ENCODE assay signal across 26 mouse cellular contexts in the genomic region with DNA sequence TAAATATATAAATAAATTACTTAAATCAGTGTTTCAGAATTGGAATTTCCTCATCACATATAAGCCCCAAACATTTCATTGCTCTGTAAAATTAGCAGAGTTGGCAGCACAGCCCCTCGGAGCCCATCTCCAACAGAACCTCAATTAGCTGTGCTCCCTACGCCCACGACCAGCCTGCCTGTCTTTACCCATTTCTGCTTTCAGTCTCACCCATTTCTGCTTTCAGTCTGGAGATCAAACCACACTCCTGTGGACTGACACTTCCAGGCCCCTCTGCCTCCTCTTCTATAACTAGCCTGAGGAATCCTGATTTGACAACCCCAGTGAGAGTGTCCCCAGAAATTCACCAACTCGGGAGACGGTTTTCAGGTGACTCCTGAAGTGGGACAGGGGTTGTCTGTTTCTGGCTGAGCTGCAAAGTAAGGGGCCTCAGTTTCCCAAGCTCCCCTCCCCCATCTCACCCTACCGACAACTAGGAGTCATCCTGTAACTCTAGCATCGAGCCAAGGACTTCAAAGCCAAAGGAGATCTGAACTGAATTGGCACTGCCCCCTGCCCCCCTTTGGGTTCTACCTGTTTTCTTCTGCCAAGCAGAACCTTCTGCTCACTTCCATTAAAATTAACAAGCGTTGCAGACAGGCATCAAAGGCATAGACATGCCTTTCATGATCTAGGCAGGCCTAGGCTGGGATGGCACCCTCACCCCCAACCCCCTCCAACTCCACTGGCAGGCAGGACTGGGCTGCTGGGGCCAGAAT. TPM values are rescaled to one million over a fixed set of nuclear protein-coding genes. Genes with fewer than 3 reads are reported as not detected.
DNase-seq lines count a peak whose midpoint lies in the region; ATAC-seq and TF ChIP-seq lines count a peak whose summit lies in the region.
"Had no signal": no experiment of that assay in that cellular context is flagged by ENCODE, and none has a peak within 500 bp of the region (broad histone marks: within the 10 kb centered on the region; RNA-seq: fewer than 3 reads in every experiment).

No protein-coding gene starts in this region.

- DNase-seq in layer of hippocampus, adult 11-12 months (ENCODE audit: low spot score), result peak; percentile 65
- DNase-seq in layer of hippocampus, adult 9-10 months (ENCODE audit: low spot score), result no peak
- DNase-seq in forebrain, postnatal 0 days, result no peak
- DNase-seq in natural killer cell, adult 2 months (ENCODE audit: low spot score in 2 of 2), result no peak
- no peak for DNase-seq in embryo, embryonic 10.5 days (ENCODE audit: low spot score)
- DNase-seq: cerebellum, adult 9-11 months; gastrocnemius, adult 2 months; heart, adult 2 months; heart, postnatal 4 days; kidney, postnatal 25 days; liver, postnatal 0 days; lung, postnatal 10 days had no signal

- whole genome bisulfite sequencing in forebrain, postnatal 0 days, result 38% methylated on average over 8 of the region's 8 CpGs

- no peaks in the 10 kb centered on the region for H3K9me3 ChIP-seq in forebrain, postnatal 0 days (ENCODE audit: low read length)
- H3K9me3 ChIP-seq: heart, embryonic 15.5 days; hindbrain, embryonic 15.5 days; intestine, embryonic 15.5 days; limb, embryonic 10.5 days; megakaryocyte, embryonic 14.5 days; midbrain, embryonic 15.5 days had no signal

- no peak overlapping the region for H3K9ac ChIP-seq in forebrain, postnatal 0 days
- H3K9ac ChIP-seq: heart, embryonic 15.5 days; hindbrain, embryonic 15.5 days; intestine, embryonic 15.5 days; liver, postnatal 0 days; midbrain, embryonic 15.5 days had no signal

- TF ChIP-seq POLR2A in cortical plate, adult 2 months (IDR thresholded peaks at IDR 0.05; ENCODE audit: extremely low read depth, insufficient read depth, low read length), result no peak

- no peak overlapping the region for H3K4me2 ChIP-seq in forebrain, postnatal 0 days (ENCODE audit: low read depth)
- H3K4me2 ChIP-seq: heart, embryonic 15.5 days; hindbrain, embryonic 15.5 days; intestine, embryonic 15.5 days; midbrain, embryonic 15.5 days had no signal

- peaks cover 2% of the 10 kb centered on the region; the same call in 1 of the 2 replicates for H3K4me1 ChIP-seq in cortical plate, adult 2 months (ENCODE audit: control insufficient read depth, insufficient read depth, low read length)
- H3K4me1 ChIP-seq in forebrain, postnatal 0 days (ENCODE audit: insufficient read depth), result peaks cover 7% of the 10 kb centered on the region; the same call in 1 of the 2 replicates
- H3K4me1 ChIP-seq: intestine, embryonic 15.5 days had no signal

- H3K4me3 ChIP-seq in cortical plate, adult 2 months (ENCODE audit: insufficient read depth, low read length), result no peak overlapping the region
- H3K4me3 ChIP-seq in forebrain, postnatal 0 days (ENCODE audit: low read depth, low read length), result no peak overlapping the region
- H3K4me3 ChIP-seq: gastrocnemius, adult 2 months; heart, adult 2 months; heart, embryonic 15.5 days; hindbrain, embryonic 15.5 days; intestine, embryonic 15.5 days; left cerebral cortex, adult 2 months; limb, embryonic 10.5 days; megakaryocyte, embryonic 14.5 days; midbrain, embryonic 15.5 days had no signal

- H3K27me3 ChIP-seq in forebrain, postnatal 0 days (ENCODE audit: insufficient read depth, low read length), result no peaks in the 10 kb centered on the region
- H3K27me3 ChIP-seq: heart, embryonic 15.5 days; hindbrain, embryonic 15.5 days; intestine, embryonic 15.5 days; midbrain, embryonic 15.5 days had no signal

- ATAC-seq in forebrain, postnatal 0 days, result no peak
- ATAC-seq in megakaryocyte, adult 5-6 weeks (ENCODE audit: poor library complexity, severe bottlenecking), result peak; percentile 83
- ATAC-seq: intestine, embryonic 15.5 days; liver, postnatal 0 days; midbrain, embryonic 15.5 days had no signal

- TF ChIP-seq CTCF in cortical plate, adult 2 months (IDR thresholded peaks at IDR 0.05; ENCODE audit: extremely low read depth, insufficient read depth, low read length), result no peak
- no peak for TF ChIP-seq CTCF in forebrain, postnatal 0 days (IDR thresholded peaks at IDR 0.05; ENCODE audit: low read depth)

- H3K36me3 ChIP-seq in forebrain, postnatal 0 days (ENCODE audit: insufficient read depth), result no peaks in the 10 kb centered on the region
- H3K36me3 ChIP-seq: heart, embryonic 15.5 days; hindbrain, embryonic 15.5 days; intestine, embryonic 15.5 days; limb, embryonic 10.5 days; midbrain, embryonic 15.5 days had no signal

- H3K27ac ChIP-seq in cortical plate, adult 2 months (ENCODE audit: insufficient read depth, low read length), result peak overlapping the region; percentile 16; the same call in 1 of the 2 replicates
- H3K27ac ChIP-seq in forebrain, postnatal 0 days (ENCODE audit: low read depth, low read length), result 0 out of 2 replicates have a peak overlapping the region, but pooled peaks have one; percentile 5
- H3K27ac ChIP-seq: gastrocnemius, adult 2 months; heart, adult 2 months; heart, embryonic 15.5 days; hindbrain, embryonic 15.5 days; intestine, embryonic 15.5 days; left cerebral cortex, adult 2 months; limb, embryonic 10.5 days; midbrain, embryonic 15.5 days; stomach, postnatal 0 days had no signal

RNA-seq across cellular contexts. Expression of a gene that starts 14.1 kb away (rescaled TPM):
- polyA plus RNA-seq in cortical plate, adult 2 months (2012; rRNA removed), result not detected in 2 replicates
- total RNA-seq in forebrain, postnatal 0 days (2014; rRNA removed), result not detected in 2 replicates
- not detected in 2 replicates for polyA plus RNA-seq in forebrain, postnatal 0 days (2015; fragmentation: Nextera tagmentation; extraction: Ambion mirVana)
- not detected in 2 replicates for total RNA-seq in megakaryocyte, adult 5-6 weeks (2015)
- total RNA-seq in megakaryocyte, adult 5-6 weeks (2017), result not detected in 2 replicates
- total RNA-seq: adrenal gland, adult 18-20 months; adrenal gland, postnatal 4 days; gastrocnemius, adult 2 months; heart, adult 2 months; heart, postnatal 4 days; left cerebral cortex, adult 2 months; liver, adult 2 months; neutrophil, adult 5-6 weeks had no signal
- polyA plus RNA-seq: heart, adult 2 months; heart, embryonic 15.5 days; hindbrain, embryonic 15.5 days; limb, embryonic 10.5 days; liver, adult 2 months; liver, postnatal 0 days; midbrain, embryonic 15.5 days had no signal

RNA-seq across cellular contexts. Expression of a gene that starts 24.2 kb away (rescaled TPM):
- polyA plus RNA-seq in cortical plate, adult 2 months (2012; rRNA removed), result 67.3 and 72.9 TPM in 2 replicates
- total RNA-seq in forebrain, postnatal 0 days (2014; rRNA removed), result 21.1 and 22.6 TPM in 2 replicates
- polyA plus RNA-seq in forebrain, postnatal 0 days (2015; fragmentation: Nextera tagmentation; extraction: Ambion mirVana), result 8.9 and 14.9 TPM in 2 replicates
- total RNA-seq in megakaryocyte, adult 5-6 weeks (2015), result 7.3 and 8.7 TPM in 2 replicates
- total RNA-seq in megakaryocyte, adult 5-6 weeks (2017), result 4.2 and 5.0 TPM in 2 replicates

RNA-seq across cellular contexts. Expression of a gene that starts 29.5 kb away (rescaled TPM):
- 1,778 and 1,863 TPM in 2 replicates for polyA plus RNA-seq in cortical plate, adult 2 months (2012; rRNA removed)
- 151 and 445 TPM in 2 replicates for total RNA-seq in forebrain, postnatal 0 days (2014; rRNA removed)
- polyA plus RNA-seq in forebrain, postnatal 0 days (2015; fragmentation: Nextera tagmentation; extraction: Ambion mirVana), result 316 and 341 TPM in 2 replicates
- total RNA-seq in megakaryocyte, adult 5-6 weeks (2015), result not detected in 2 replicates
- not detected in 2 replicates for total RNA-seq in megakaryocyte, adult 5-6 weeks (2017)
- total RNA-seq: liver, adult 2 months; neutrophil, adult 5-6 weeks had no signal
- polyA plus RNA-seq: liver, adult 2 months; liver, postnatal 0 days had no signal

RNA-seq across cellular contexts. Expression of a gene that starts 49.6 kb away (rescaled TPM):
- 559 and 591 TPM in 2 replicates for polyA plus RNA-seq in cortical plate, adult 2 months (2012; rRNA removed)
- 36.4 and 88.1 TPM in 2 replicates for total RNA-seq in forebrain, postnatal 0 days (2014; rRNA removed)
- 139 and 143 TPM in 2 replicates for polyA plus RNA-seq in forebrain, postnatal 0 days (2015; fragmentation: Nextera tagmentation; extraction: Ambion mirVana)
- 0.76 and 2.8 TPM in 2 replicates for total RNA-seq in megakaryocyte, adult 5-6 weeks (2015)
- 2.0 and 4.2 TPM in 2 replicates for total RNA-seq in megakaryocyte, adult 5-6 weeks (2017)
- total RNA-seq: neutrophil, adult 5-6 weeks had no signal

RNA-seq across cellular contexts. Expression of a gene that starts 56.0 kb away (rescaled TPM):
- 1,137 and 1,412 TPM in 2 replicates for polyA plus RNA-seq in cortical plate, adult 2 months (2012; rRNA removed)
- 205 and 418 TPM in 2 replicates for total RNA-seq in forebrain, postnatal 0 days (2014; rRNA removed)
- polyA plus RNA-seq in forebrain, postnatal 0 days (2015; fragmentation: Nextera tagmentation; extraction: Ambion mirVana), result 386 and 411 TPM in 2 replicates
- total RNA-seq in megakaryocyte, adult 5-6 weeks (2015), result 18.6 and 24.3 TPM in 2 replicates
- 32.5 and 48.1 TPM in 2 replicates for total RNA-seq in megakaryocyte, adult 5-6 weeks (2017)

Comparison
In these comparisons a context has a peak if more than half of its experiments do, and no peak if none do; other contexts are left out.
1. RNA of a gene that starts 29.5 kb away (total RNA-seq): 151 to 445 TPM in forebrain, postnatal 0 days; not detected in megakaryocyte, adult 5-6 weeks; every median in the first group is over 100 times any median in the second.